Mouse (Mus musculus): ENCODE measurements around the gene Unc13b. TPM values are rescaled to one million over a fixed set of nuclear protein-coding genes. Genes with fewer than 3 reads are reported as not detected.

Gene Unc13b
- polyA plus RNA-seq, 1 experiment from 2014 or later, result 17.9 TPM

GRCm38 (mm10) chr4:43033481-43033880 lies 25.3 kb upstream of the Unc13b start:
- no peak overlapping the region for H3K4me3 ChIP-seq (ENCODE audit: low read depth, low read length)
- peaks cover 10% of the 10 kb centered on the region for H3K36me3 ChIP-seq (ENCODE audit: control insufficient read depth, insufficient read depth, low read length)
- WGBS, result 89% methylated on average over 14 of the region's 14 CpGs

DNA sequence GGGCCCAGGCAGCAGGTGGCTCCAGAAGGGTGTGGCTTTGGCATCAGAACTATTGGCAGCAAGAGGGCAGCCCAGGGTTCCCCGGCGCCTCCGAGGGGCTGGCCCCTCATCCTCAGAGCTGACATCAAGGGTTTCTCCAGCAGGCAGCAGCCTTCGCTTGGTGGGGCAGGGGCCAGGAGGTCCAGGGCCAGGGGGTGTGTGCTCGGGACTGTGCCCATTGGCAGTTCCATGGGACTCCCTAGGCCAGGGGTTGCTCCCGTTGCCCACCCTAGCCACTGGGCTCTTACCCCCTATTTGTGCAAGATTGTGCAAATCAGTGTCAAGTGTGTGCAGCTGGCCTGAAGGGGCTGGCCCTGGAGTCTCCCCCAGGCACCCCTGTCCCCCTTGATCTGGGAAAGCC lies 22.9 kb upstream of the Unc13b start:
- 85% methylated on average over 6 of the region's 6 CpGs for WGBS
- H3K36me3 ChIP-seq (ENCODE audit: control insufficient read depth, insufficient read depth, low read length), result peaks cover 10% of the 10 kb centered on the region
- peaks cover 2% of the 10 kb centered on the region; the same call in 1 of the 2 replicates for H3K4me1 ChIP-seq (replicated peaks; ENCODE audit: control insufficient read depth, insufficient read depth, low read length)
- no peaks in the 10 kb centered on the region for H3K27me3 ChIP-seq (ENCODE audit: control insufficient read depth, insufficient read depth, low read length)
- no peak overlapping the region for H3K27ac ChIP-seq (ENCODE audit: low read depth, low read length)
- no peaks in the 10 kb centered on the region for H3K9me3 ChIP-seq (ENCODE audit: control insufficient read depth, low read length)
- ATAC-seq (ENCODE audit: low FRiP score) (no peak), DNase-seq (ENCODE audit: low spot score) (no peak)
- H3K4me2 ChIP-seq (replicated peaks; ENCODE audit: low read depth, low read length), result no peak overlapping the region
- no peak overlapping the region for H3K4me3 ChIP-seq (ENCODE audit: low read depth, low read length)
- H3K9ac ChIP-seq (ENCODE audit: low read depth, low read length), result no peak overlapping the region

More at GRCm38 (mm10) chr4:43033481-43033880, 25.3 kb upstream of the Unc13b start:
- no peak overlapping the region for H3K4me2 ChIP-seq (replicated peaks; ENCODE audit: low read depth, low read length)
- H3K4me1 ChIP-seq (replicated peaks; ENCODE audit: control insufficient read depth, insufficient read depth, low read length), result peaks cover 5% of the 10 kb centered on the region; the same call in 1 of the 2 replicates
- DNase-seq (ENCODE audit: low spot score) (no peak), ATAC-seq (ENCODE audit: low FRiP score) (no peak)
- H3K9me3 ChIP-seq (ENCODE audit: control insufficient read depth, low read length), result no peaks in the 10 kb centered on the region
- no peaks in the 10 kb centered on the region for H3K27me3 ChIP-seq (ENCODE audit: control insufficient read depth, insufficient read depth, low read length)
- H3K27ac ChIP-seq (ENCODE audit: low read depth, low read length), result no peak overlapping the region
- H3K9ac ChIP-seq (ENCODE audit: low read depth, low read length), result no peak overlapping the region

GRCm38 (mm10) chr4:43036356-43036755 lies 22.4 kb upstream of the Unc13b start:
- WGBS, result 89% methylated on average over 10 of the region's 10 CpGs
- no peak for DNase-seq (ENCODE audit: low spot score)
- Histone ChIP-seq H3K4me1 (replicated peaks; ENCODE audit: control insufficient read depth, insufficient read depth, low read length) (peaks cover 2% of the 10 kb centered on the region; the same call in 1 of the 2 replicates), H3K36me3 (ENCODE audit: control insufficient read depth, insufficient read depth, low read length) (peaks cover 10% of the 10 kb centered on the region), H3K9ac (ENCODE audit: low read depth, low read length) (no peak overlapping the region), H3K9me3 (ENCODE audit: control insufficient read depth, low read length) (no peaks in the 10 kb centered on the region), H3K4me2 (replicated peaks; ENCODE audit: low read depth, low read length) (no peak overlapping the region), H3K27me3 (ENCODE audit: control insufficient read depth, insufficient read depth, low read length) (no peaks in the 10 kb centered on the region), H3K4me3 (ENCODE audit: low read depth, low read length) (no peak overlapping the region), H3K27ac (ENCODE audit: low read depth, low read length) (no peak overlapping the region)
- no peak for ATAC-seq (ENCODE audit: low FRiP score)

DNA sequence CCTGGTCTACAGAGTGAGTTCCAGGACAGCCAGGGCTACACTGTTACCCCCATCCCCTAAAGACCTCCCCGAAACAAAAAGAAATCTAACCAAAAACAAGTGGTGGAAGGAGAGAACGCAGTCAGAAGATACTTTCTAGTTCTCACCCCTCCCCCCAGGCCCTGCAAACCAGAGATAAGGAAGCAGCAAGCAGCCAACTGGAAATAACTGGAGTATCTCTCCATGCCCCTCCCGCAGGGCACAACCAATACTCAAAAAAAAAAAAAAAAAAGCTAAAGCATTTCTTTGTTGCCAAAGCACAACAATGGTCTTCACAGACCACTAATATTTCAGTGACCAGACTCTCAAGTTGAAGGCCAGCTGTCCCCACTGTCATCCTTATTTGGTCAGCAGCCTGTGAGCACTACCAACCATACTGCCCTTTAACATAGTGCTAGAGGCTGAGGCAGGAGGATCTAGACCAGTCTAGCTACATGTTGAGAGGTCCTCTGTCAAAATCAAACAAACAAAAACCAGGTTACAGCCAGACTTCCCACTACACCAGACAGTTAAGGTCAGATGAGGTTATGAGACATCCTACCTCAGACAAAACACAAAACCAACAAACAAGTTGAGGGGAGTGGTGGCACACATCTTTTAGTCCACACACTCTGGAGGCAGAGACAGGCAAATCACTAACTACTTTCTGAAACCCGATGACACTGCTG lies 20.7 kb upstream of the Unc13b start:
- Histone ChIP-seq H3K9me3 (ENCODE audit: control insufficient read depth, low read length) (no peaks in the 10 kb centered on the region), H3K4me2 (replicated peaks; ENCODE audit: low read depth, low read length) (no peak overlapping the region), H3K27me3 (ENCODE audit: control insufficient read depth, insufficient read depth, low read length) (no peaks in the 10 kb centered on the region), H3K4me1 (replicated peaks; ENCODE audit: control insufficient read depth, insufficient read depth, low read length) (peaks cover 2% of the 10 kb centered on the region; the same call in 1 of the 2 replicates), H3K4me3 (ENCODE audit: low read depth, low read length) (no peak overlapping the region), H3K9ac (ENCODE audit: low read depth, low read length) (no peak overlapping the region), H3K36me3 (ENCODE audit: control insufficient read depth, insufficient read depth, low read length) (peaks cover 10% of the 10 kb centered on the region), H3K27ac (ENCODE audit: low read depth, low read length) (no peak overlapping the region)
- no peak for ATAC-seq (ENCODE audit: low FRiP score)
- no peak for DNase-seq (ENCODE audit: low spot score)
- WGBS, result 72% methylated on average over 4 of the region's 4 CpGs

DNA sequence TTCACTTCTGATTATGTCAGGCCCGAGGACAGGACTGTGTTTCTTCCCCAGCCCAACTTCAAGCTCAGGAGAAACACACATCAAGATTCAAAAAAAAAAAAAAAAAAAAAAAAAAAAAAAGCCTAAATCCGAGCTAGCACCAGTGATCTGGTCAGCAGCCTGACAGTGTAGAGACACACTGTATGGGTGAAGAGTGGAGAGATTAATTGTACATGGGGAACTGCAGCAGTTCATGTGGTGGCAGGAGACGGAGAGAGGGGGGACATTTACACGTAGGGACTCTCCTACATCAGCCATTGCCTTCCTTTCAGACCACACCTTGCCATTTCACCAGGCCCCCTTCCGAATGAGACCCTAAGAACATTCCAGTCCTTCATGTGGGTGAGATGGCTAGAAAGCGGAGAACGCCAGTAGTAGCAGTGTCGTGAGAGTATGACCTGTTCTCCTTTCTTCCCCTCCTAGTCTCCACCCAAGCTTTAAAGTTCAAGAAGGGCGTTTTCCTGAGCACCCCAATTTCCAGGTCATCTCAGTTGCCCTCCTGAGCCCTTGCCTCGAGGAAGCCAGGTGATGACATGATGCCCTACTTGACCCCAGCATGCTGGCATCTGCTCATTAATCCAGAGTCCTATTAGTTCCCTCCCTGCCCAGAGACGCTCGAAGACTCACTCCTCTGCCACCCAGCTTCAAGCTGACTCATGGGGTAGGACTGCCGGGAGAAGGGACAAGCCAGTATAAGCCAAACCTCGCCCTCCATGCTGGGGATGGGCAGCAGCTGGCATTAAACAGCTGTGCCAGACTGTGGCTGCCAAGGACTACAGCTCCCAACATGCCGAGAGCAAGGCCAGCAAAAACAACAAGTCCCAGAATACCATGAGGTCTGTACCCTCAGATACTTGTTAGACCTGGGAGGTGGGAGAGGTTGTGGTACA lies 19.9 kb upstream of the Unc13b start:
- no peaks in the 10 kb centered on the region for H3K27me3 ChIP-seq (ENCODE audit: control insufficient read depth, insufficient read depth, low read length)
- H3K36me3 ChIP-seq (ENCODE audit: control insufficient read depth, insufficient read depth, low read length), result peaks cover 7% of the 10 kb centered on the region
- DNase-seq (ENCODE audit: low spot score), result no peak
- no peaks in the 10 kb centered on the region for H3K9me3 ChIP-seq (ENCODE audit: control insufficient read depth, low read length)
- 63% methylated on average over 15 of the region's 15 CpGs for WGBS
- H3K9ac ChIP-seq (ENCODE audit: low read depth, low read length), result peak overlapping the region; percentile 55; the same call in 1 of the 2 replicates
- H3K4me2 ChIP-seq (replicated peaks; ENCODE audit: low read depth, low read length), result peak overlapping the region; percentile 64
- H3K4me1 ChIP-seq (replicated peaks; ENCODE audit: control insufficient read depth, insufficient read depth, low read length), result peaks cover 5% of the 10 kb centered on the region; the same call in 1 of the 2 replicates
- ATAC-seq (ENCODE audit: low FRiP score), result no peak
- peak overlapping the region; percentile 57 for H3K4me3 ChIP-seq (ENCODE audit: low read depth, low read length)
- H3K27ac ChIP-seq (ENCODE audit: low read depth, low read length), result no peak overlapping the region

- Histone ChIP-seq H3K4me1 (replicated peaks; ENCODE audit: control insufficient read depth, insufficient read depth, low read length) (peaks cover 5% of the 10 kb centered on the region; the same call in 1 of the 2 replicates), H3K4me2 (replicated peaks; ENCODE audit: low read depth, low read length) (peak overlapping the region; percentile 64), H3K36me3 (ENCODE audit: control insufficient read depth, insufficient read depth, low read length) (peaks cover 7% of the 10 kb centered on the region), H3K9me3 (ENCODE audit: control insufficient read depth, low read length) (no peaks in the 10 kb centered on the region), H3K27me3 (ENCODE audit: control insufficient read depth, insufficient read depth, low read length) (no peaks in the 10 kb centered on the region), H3K4me3 (ENCODE audit: low read depth, low read length) (peak overlapping the region; percentile 57), H3K27ac (ENCODE audit: low read depth, low read length) (peak overlapping the region; percentile 72), H3K9ac (ENCODE audit: low read depth, low read length) (peak overlapping the region; percentile 55)
- DNase-seq (ENCODE audit: low spot score) (no peak), ATAC-seq (ENCODE audit: low FRiP score) (no peak; the same call in 1 of the 2 replicates)
- 4% methylated on average over 11 of the region's 11 CpGs for WGBS
Measured at GRCm38 (mm10) chr4:43039609-43040008, 19.1 kb upstream of the Unc13b start.

- Histone ChIP-seq H3K4me1 (replicated peaks; ENCODE audit: control insufficient read depth, insufficient read depth, low read length) (peaks cover 5% of the 10 kb centered on the region; the same call in 1 of the 2 replicates), H3K27me3 (ENCODE audit: control insufficient read depth, insufficient read depth, low read length) (no peaks in the 10 kb centered on the region), H3K4me2 (replicated peaks; ENCODE audit: low read depth, low read length) (peak overlapping the region; percentile 64), H3K4me3 (ENCODE audit: low read depth, low read length) (peak overlapping the region; percentile 57), H3K27ac (ENCODE audit: low read depth, low read length) (peak overlapping the region; percentile 72), H3K9ac (ENCODE audit: low read depth, low read length) (peak overlapping the region; percentile 55), H3K36me3 (ENCODE audit: control insufficient read depth, insufficient read depth, low read length) (peaks cover 7% of the 10 kb centered on the region), H3K9me3 (ENCODE audit: control insufficient read depth, low read length) (no peaks in the 10 kb centered on the region)
- DNase-seq (ENCODE audit: low spot score) (peak; percentile 94), ATAC-seq (ENCODE audit: low FRiP score) (peak; percentile 92)
- under 1% methylated on average over 25 of the region's 25 CpGs for WGBS
Measured at GRCm38 (mm10) chr4:43040114-43040572, 18.6 kb upstream of the Unc13b start.

DNA sequence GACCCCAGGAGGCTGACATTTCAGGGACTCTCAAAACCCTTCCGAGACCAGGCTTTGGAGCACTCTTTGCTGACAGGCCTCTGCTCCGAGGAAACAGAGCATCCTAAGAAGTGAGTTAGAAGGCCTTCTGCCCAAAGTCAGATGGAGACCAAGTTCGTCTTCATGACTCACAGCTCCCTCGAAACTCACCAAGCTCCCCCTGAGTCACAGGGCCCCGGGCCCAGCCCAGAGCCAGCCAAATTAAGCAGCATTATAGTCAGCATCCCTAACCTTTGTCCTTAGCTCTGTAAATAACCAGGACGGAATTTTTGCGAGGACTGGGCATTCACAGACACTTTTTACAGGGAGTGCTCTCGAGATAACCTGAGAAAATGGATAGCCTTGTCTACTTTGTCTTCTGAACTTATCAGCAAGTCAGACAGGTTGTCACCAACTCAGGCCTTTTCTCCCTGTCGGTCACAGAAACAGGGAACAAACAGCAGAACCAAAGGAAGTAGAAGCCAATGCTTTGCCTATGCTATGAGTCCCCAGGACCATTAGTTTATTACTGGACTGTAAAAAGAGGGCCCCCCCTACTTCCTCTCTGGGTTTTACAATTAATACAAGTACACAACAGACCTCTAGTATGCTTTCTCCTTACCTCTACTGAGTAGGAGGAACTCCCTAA lies 17.7 kb upstream of the Unc13b start:
- H3K9me3 ChIP-seq (ENCODE audit: control insufficient read depth, low read length), result no peaks in the 10 kb centered on the region
- ATAC-seq (ENCODE audit: low FRiP score) (no peak), DNase-seq (ENCODE audit: low spot score) (no peak)
- H3K27me3 ChIP-seq (ENCODE audit: control insufficient read depth, insufficient read depth, low read length), result no peaks in the 10 kb centered on the region
- H3K4me3 ChIP-seq (ENCODE audit: low read depth, low read length), result no peak overlapping the region
- no peak overlapping the region for H3K9ac ChIP-seq (ENCODE audit: low read depth, low read length)
- no peak overlapping the region for H3K4me2 ChIP-seq (replicated peaks; ENCODE audit: low read depth, low read length)
- H3K36me3 ChIP-seq (ENCODE audit: control insufficient read depth, insufficient read depth, low read length), result peaks cover 7% of the 10 kb centered on the region
- H3K27ac ChIP-seq (ENCODE audit: low read depth, low read length), result 0 out of 2 replicates have a peak overlapping the region, but pooled peaks have one; percentile 37
- 69% methylated on average over 9 of the region's 9 CpGs for WGBS
- peaks cover 5% of the 10 kb centered on the region; the same call in 1 of the 2 replicates for H3K4me1 ChIP-seq (replicated peaks; ENCODE audit: control insufficient read depth, insufficient read depth, low read length)

Data from hindbrain, embryonic 11.5 days (tissue).